Mouse (Mus musculus): ENCODE measurements around the gene Ptp4a2. TPM values are rescaled to one million over a fixed set of nuclear protein-coding genes. Genes with fewer than 3 reads are reported as not detected.

Gene Ptp4a2
- polyA plus RNA-seq, 2 experiments = 106 to 296 TPM

DNA sequence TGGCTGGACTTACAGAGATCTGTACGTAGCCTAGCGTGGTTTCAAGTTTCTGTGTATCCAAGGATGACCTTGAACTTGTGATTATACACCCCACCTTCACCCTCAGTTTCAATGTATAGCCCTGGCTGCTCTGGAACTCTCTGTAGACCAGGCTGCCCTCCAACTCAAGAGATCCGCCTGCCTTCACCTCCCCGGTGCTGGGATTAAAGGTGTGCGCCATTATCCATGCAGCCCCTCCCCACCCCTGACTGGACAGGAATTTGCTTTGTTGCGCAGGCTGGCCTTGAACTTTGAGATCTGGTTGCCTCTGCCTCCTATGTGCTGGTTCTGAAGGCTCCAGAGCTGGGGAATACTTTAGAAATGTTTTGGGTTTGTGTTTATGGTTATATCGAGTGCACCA is 24.3 kb downstream of the Ptp4a2 start:
- no peaks in the 10 kb centered on the region for H3K27me3 ChIP-seq (ENCODE audit: control insufficient read depth, insufficient read depth, low read length)
- H3K4me1 ChIP-seq (ENCODE audit: control insufficient read depth, insufficient read depth, low read length) = peaks cover 4% of the 10 kb centered on the region; the same call in 1 of the 2 replicates
- DNase-seq (ENCODE audit: low spot score) (no peak), ATAC-seq (ENCODE audit: low FRiP score, low read depth) (no peak)
- H3K4me3 ChIP-seq (replicated peaks; ENCODE audit: low read length) = no peak overlapping the region
- WGBS = 94% methylated on average over 7 of the region's 7 CpGs
- H3K36me3 ChIP-seq (ENCODE audit: control insufficient read depth, insufficient read depth, low read length) = peaks cover 6% of the 10 kb centered on the region
- no peak overlapping the region for H3K9ac ChIP-seq (ENCODE audit: low read depth, low read length, severe bottlenecking)
- no peak overlapping the region for H3K27ac ChIP-seq (replicated peaks; ENCODE audit: low read depth, low read length)
- no peaks in the 10 kb centered on the region for H3K9me3 ChIP-seq (ENCODE audit: control insufficient read depth, low read length)
- no peak overlapping the region for H3K4me2 ChIP-seq (replicated peaks; ENCODE audit: low read depth, low read length, severe bottlenecking)
- TF ChIP-seq POLR2A (IDR thresholded peaks at IDR 0.05; ENCODE audit: borderline replicate concordance, extremely low read depth, insufficient read depth, insufficient read length) = no peak

DNA sequence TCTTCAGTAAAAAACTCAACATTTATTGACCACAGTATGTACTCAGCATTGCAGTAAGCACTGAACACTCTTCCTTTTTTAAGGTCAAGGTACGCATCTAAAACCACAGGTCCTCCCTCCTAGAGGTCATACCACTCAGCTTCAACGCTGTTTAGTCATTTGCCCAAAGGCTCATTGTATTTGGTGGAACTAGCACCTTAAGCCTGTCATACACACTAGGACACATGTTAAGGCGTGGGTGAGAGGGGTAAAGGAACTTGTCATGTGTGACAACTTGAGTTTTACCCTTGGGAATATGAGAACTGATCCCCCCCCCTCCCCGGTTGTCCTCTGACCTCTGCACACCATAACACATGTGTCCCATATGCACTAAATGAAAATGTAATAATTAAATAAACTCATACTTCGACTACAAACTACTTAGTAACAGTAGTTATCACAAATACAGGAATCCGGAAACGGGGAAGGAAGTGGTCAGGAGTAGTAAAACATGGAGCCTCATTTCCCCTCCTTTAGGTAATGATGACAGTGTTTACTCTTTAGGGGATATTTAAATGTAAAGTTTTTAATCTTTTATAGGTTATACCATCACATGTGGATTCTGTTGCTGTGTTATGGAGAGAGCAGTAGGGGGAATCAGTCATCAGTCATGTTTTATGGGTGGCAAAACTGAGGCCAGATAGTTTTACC is 29.0 kb downstream of the Ptp4a2 start:
- H3K4me2 ChIP-seq (replicated peaks; ENCODE audit: low read depth, low read length, severe bottlenecking) = no peak overlapping the region
- H3K9me3 ChIP-seq (ENCODE audit: control insufficient read depth, low read length) = no peaks in the 10 kb centered on the region
- no peak for TF ChIP-seq POLR2A (IDR thresholded peaks at IDR 0.05; ENCODE audit: borderline replicate concordance, extremely low read depth, insufficient read depth, insufficient read length)
- H3K27ac ChIP-seq (replicated peaks; ENCODE audit: low read depth, low read length) = no peak overlapping the region
- no peak overlapping the region for H3K4me3 ChIP-seq (replicated peaks; ENCODE audit: low read length)
- 86% methylated on average over 7 of the region's 7 CpGs for WGBS
- no peaks in the 10 kb centered on the region for H3K4me1 ChIP-seq (ENCODE audit: control insufficient read depth, insufficient read depth, low read length)
- no peak overlapping the region for H3K9ac ChIP-seq (ENCODE audit: low read depth, low read length, severe bottlenecking)
- no peaks in the 10 kb centered on the region for H3K27me3 ChIP-seq (ENCODE audit: control insufficient read depth, insufficient read depth, low read length)
- DNase-seq (ENCODE audit: low spot score) (no peak), ATAC-seq (ENCODE audit: low FRiP score, low read depth) (no peak)
- H3K36me3 ChIP-seq (ENCODE audit: control insufficient read depth, insufficient read depth, low read length) = peaks cover 46% of the 10 kb centered on the region

DNA sequence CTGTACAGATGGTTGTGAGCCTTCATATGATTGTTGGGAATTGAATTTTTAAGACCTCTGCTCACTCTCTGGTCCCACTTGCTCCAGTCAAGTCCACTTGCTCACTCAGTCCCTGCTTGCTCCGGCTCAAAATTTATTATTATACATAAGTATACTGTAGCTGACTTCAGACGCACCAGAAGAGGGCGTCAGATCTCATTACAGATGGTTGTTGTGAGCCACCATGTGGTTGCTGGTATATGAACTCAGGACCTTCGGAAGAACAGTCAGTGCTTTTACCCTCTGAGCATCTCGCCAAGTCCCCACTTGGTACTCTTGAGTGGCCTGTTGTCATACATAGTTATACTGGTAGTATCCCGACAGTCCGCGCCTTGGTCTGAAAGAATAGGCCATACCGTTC is 35.8 kb downstream of the Ptp4a2 start:
- H3K27ac ChIP-seq (replicated peaks; ENCODE audit: low read depth, low read length) = no peak overlapping the region
- H3K27me3 ChIP-seq (ENCODE audit: control insufficient read depth, insufficient read depth, low read length) = no peaks in the 10 kb centered on the region
- H3K9me3 ChIP-seq (ENCODE audit: control insufficient read depth, low read length) = no peaks in the 10 kb centered on the region
- H3K4me1 ChIP-seq (ENCODE audit: control insufficient read depth, insufficient read depth, low read length) = no peaks in the 10 kb centered on the region
- DNase-seq (ENCODE audit: low spot score) (no peak), ATAC-seq (ENCODE audit: low FRiP score, low read depth) (no peak)
- TF ChIP-seq POLR2A (IDR thresholded peaks at IDR 0.05; ENCODE audit: borderline replicate concordance, extremely low read depth, insufficient read depth, insufficient read length) = no peak
- no peak overlapping the region for H3K4me2 ChIP-seq (replicated peaks; ENCODE audit: low read depth, low read length, severe bottlenecking)
- no peak overlapping the region for H3K4me3 ChIP-seq (replicated peaks; ENCODE audit: low read length)
- 84% methylated on average over 9 of the region's 9 CpGs for WGBS
- H3K9ac ChIP-seq (ENCODE audit: low read depth, low read length, severe bottlenecking) = no peak overlapping the region
- peaks cover 83% of the 10 kb centered on the region for H3K36me3 ChIP-seq (ENCODE audit: control insufficient read depth, insufficient read depth, low read length)

DNA sequence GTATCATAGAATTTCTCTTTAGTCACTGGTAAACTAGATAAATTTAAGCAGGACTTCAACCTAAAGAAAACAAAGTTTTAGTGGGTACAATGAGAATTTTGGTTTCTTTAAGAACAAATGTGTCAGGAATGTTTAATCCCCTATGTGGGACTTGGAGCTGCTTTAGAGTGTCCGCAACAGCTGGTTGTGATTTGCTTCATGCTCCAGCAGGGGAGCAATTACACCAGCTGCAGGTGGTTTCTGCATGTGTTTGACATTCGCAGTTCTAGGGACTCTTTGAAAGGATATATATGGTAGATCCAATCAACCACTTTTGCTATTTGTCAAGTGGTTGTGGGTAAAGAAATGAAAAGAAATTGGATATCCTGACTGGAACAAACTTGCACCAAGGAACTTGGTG is 39.5 kb downstream of the Ptp4a2 start:
- H3K27ac ChIP-seq (replicated peaks; ENCODE audit: low read depth, low read length) = no peak overlapping the region
- H3K4me1 ChIP-seq (ENCODE audit: control insufficient read depth, insufficient read depth, low read length) = no peaks in the 10 kb centered on the region
- DNase-seq (ENCODE audit: low spot score) (peak; percentile 55), ATAC-seq (ENCODE audit: low FRiP score, low read depth) (peak; percentile 59; the same call in 1 of the 2 replicates)
- H3K9ac ChIP-seq (ENCODE audit: low read depth, low read length, severe bottlenecking) = no peak overlapping the region
- no peak overlapping the region for H3K4me3 ChIP-seq (replicated peaks; ENCODE audit: low read length)
- TF ChIP-seq POLR2A (IDR thresholded peaks at IDR 0.05; ENCODE audit: borderline replicate concordance, extremely low read depth, insufficient read depth, insufficient read length) = no peak
- H3K36me3 ChIP-seq (ENCODE audit: control insufficient read depth, insufficient read depth, low read length) = peaks cover 60% of the 10 kb centered on the region
- H3K4me2 ChIP-seq (replicated peaks; ENCODE audit: low read depth, low read length, severe bottlenecking) = no peak overlapping the region
- no peaks in the 10 kb centered on the region for H3K9me3 ChIP-seq (ENCODE audit: control insufficient read depth, low read length)
- no peaks in the 10 kb centered on the region for H3K27me3 ChIP-seq (ENCODE audit: control insufficient read depth, insufficient read depth, low read length)
- WGBS = 23% methylated on average over 2 of the region's 2 CpGs

DNA sequence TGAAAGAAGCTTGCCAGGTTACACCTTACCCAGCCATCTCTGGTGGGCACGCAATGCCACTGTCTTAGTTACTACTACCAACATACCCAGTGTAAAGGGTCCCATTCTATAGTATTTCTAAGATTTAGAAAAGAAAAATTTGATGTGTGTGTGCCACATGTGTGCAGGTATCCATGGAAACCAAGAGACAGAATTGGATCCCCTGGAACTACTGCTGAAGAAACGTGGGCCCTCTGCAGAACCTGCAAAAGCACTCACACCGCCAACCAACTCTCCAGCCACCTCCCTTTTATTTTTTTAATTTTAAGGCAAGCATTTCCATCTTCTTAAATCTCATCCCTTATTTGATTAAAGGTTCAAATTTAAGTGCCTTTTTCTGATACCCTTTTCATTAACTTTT is 40.8 kb downstream of the Ptp4a2 start:
- H3K36me3 ChIP-seq (ENCODE audit: control insufficient read depth, insufficient read depth, low read length) = peaks cover 46% of the 10 kb centered on the region
- no peak for ATAC-seq (ENCODE audit: low FRiP score, low read depth)
- TF ChIP-seq POLR2A (IDR thresholded peaks at IDR 0.05; ENCODE audit: borderline replicate concordance, extremely low read depth, insufficient read depth, insufficient read length) = no peak
- no peaks in the 10 kb centered on the region for H3K9me3 ChIP-seq (ENCODE audit: control insufficient read depth, low read length)
- WGBS = 76% methylated on average over 3 of the region's 3 CpGs
- H3K4me2 ChIP-seq (replicated peaks; ENCODE audit: low read depth, low read length, severe bottlenecking) = no peak overlapping the region
- H3K4me1 ChIP-seq (ENCODE audit: control insufficient read depth, insufficient read depth, low read length) = no peaks in the 10 kb centered on the region
- no peak overlapping the region for H3K27ac ChIP-seq (replicated peaks; ENCODE audit: low read depth, low read length)
- H3K9ac ChIP-seq (ENCODE audit: low read depth, low read length, severe bottlenecking) = no peak overlapping the region
- no peaks in the 10 kb centered on the region for H3K27me3 ChIP-seq (ENCODE audit: control insufficient read depth, insufficient read depth, low read length)
- no peak overlapping the region for H3K4me3 ChIP-seq (replicated peaks; ENCODE audit: low read length)
- no peak for DNase-seq (ENCODE audit: low spot score)
